Mouse (Mus musculus) thymus, postnatal 10 days (tissue): ENCODE results near the gene Taok2.
"Not testable (repeated sequence)": the region's sequence is repeated elsewhere in the genome, so short reads cannot be mapped to it uniquely, and the experiment has no call there.

Experiments used
- DNase-seq, 2 experiments: peaks; one replicate each; pipeline ENCODE4 v3.0.0; 2021; ENCODE audit warnings: low spot score in 2 of 2

Gene Taok2

GRCm38 (mm10) chr7:126884286-126885164, at the start of gene Taok2:
TSS of gene Taok2 (minus strand) at chr7:126884703.
- peak; percentile 92 to 93 for DNase-seq

- DNase-seq = no peak
Measured at GRCm38 (mm10) chr7:126932652-126933051, 48.1 kb upstream of the Taok2 start.

GRCm38 (mm10) chr7:126929046-126929445, 44.5 kb upstream of the Taok2 start:
- no peak for DNase-seq

GRCm38 (mm10) chr7:126928384-126929037, 44.0 kb upstream of the Taok2 start, which contains the start of gene Kctd13:
TSS of gene Kctd13 (plus strand) at chr7:126928879.
- DNase-seq = peak; percentile 85 to 94

- no peak for DNase-seq
Measured at GRCm38 (mm10) chr7:126926299-126926698, 41.8 kb upstream of the Taok2 start.

GRCm38 (mm10) chr7:126923999-126924398, 39.5 kb upstream of the Taok2 start:
- DNase-seq = no peak

- DNase-seq = no peak
Measured at GRCm38 (mm10) chr7:126922624-126923060, 38.1 kb upstream of the Taok2 start, which contains the start of gene Tmem219. TSS of gene Tmem219 (minus strand) at chr7:126922917.

GRCm38 (mm10) chr7:126921563-126921962, 37.1 kb upstream of the Taok2 start:
- DNase-seq = no peak

GRCm38 (mm10) chr7:126919973-126920372, 35.5 kb upstream of the Taok2 start:
- no peak for DNase-seq

- not testable (repeated sequence) for DNase-seq
Measured at GRCm38 (mm10) chr7:126918356-126918755, 33.9 kb upstream of the Taok2 start.

GRCm38 (mm10) chr7:126914844-126915243, 30.3 kb upstream of the Taok2 start:
- no peak for DNase-seq

GRCm38 (mm10) chr7:126905590-126905989, 21.1 kb upstream of the Taok2 start:
- no peak for DNase-seq

- not testable (repeated sequence) for DNase-seq
Measured at GRCm38 (mm10) chr7:126899781-126900180, 15.3 kb upstream of the Taok2 start.

GRCm38 (mm10) chr7:126898102-126898990, 13.8 kb upstream of the Taok2 start:
- DNase-seq = peak; percentile 85 to 96

GRCm38 (mm10) chr7:126897390-126898101, 13.0 kb upstream of the Taok2 start:
- DNase-seq = no peak

- DNase-seq = no peak
Measured at GRCm38 (mm10) chr7:126896912-126897311, 12.4 kb upstream of the Taok2 start.

GRCm38 (mm10) chr7:126888852-126889251, 4.3 kb upstream of the Taok2 start:
- peak in 1 of 2 experiments; percentile 24 for DNase-seq

GRCm38 (mm10) chr7:126887281-126887680, 2.8 kb upstream of the Taok2 start:
- DNase-seq = no peak

GRCm38 (mm10) chr7:126883731-126884181, 747 bp downstream of the Taok2 start:
- DNase-seq = peak; percentile 22 to 36

- DNase-seq = no peak
Measured at GRCm38 (mm10) chr7:126881040-126881439, 3.5 kb downstream of the Taok2 start.

- no peak for DNase-seq
Measured at GRCm38 (mm10) chr7:126877239-126877638, 7.3 kb downstream of the Taok2 start.
